ENCODE assay signal across 20 mouse cellular contexts in genomic region chr2:53301712-53302423, GRCm38 (mm10).
"Had no signal": no experiment of that assay in that cellular context is flagged by ENCODE, and none has a peak within 500 bp of the region (broad histone marks: within the 10 kb centered on the region; RNA-seq: fewer than 3 reads in every experiment).

No protein-coding gene starts in this region.

- H3K36me3 ChIP-seq: midbrain, embryonic 12.5 days; midbrain, embryonic 15.5 days; neural tube, embryonic 12.5 days; neural tube, embryonic 15.5 days; stomach, embryonic 15.5 days had no signal

- H3K4me3 ChIP-seq: left cerebral cortex, adult 2 months; midbrain, embryonic 12.5 days; midbrain, embryonic 15.5 days; neural tube, embryonic 12.5 days; neural tube, embryonic 15.5 days; stomach, embryonic 15.5 days had no signal

- H3K9me3 ChIP-seq: midbrain, embryonic 12.5 days; midbrain, embryonic 15.5 days; neural tube, embryonic 12.5 days; neural tube, embryonic 15.5 days; stomach, embryonic 15.5 days had no signal

- H3K4me2 ChIP-seq: liver, embryonic 11.5 days; midbrain, embryonic 12.5 days; midbrain, embryonic 15.5 days; neural tube, embryonic 12.5 days; neural tube, embryonic 15.5 days; stomach, embryonic 15.5 days had no signal

- H3K27me3 ChIP-seq: midbrain, embryonic 12.5 days; midbrain, embryonic 15.5 days; neural tube, embryonic 12.5 days; neural tube, embryonic 15.5 days; stomach, embryonic 15.5 days had no signal

- H3K4me1 ChIP-seq: midbrain, embryonic 12.5 days; midbrain, embryonic 15.5 days; neural tube, embryonic 12.5 days; neural tube, embryonic 15.5 days; stomach, embryonic 15.5 days had no signal

- ATAC-seq: inflammation-experienced regulatory T-cells, adult 6 months; intestine, embryonic 16.5 days; midbrain, embryonic 15.5 days had no signal

- DNase-seq: kidney, adult 18-20 months; kidney, adult 9 months; kidney, postnatal 25 days; layer of hippocampus, postnatal 36 days; lung, adult 2 months; right cerebral cortex, adult 18-20 months; right cerebral cortex, postnatal 14 days; right cerebral cortex, postnatal 4 days; thymus, postnatal 25 days had no signal

- H3K9ac ChIP-seq: liver, embryonic 14.5 days; midbrain, embryonic 12.5 days; midbrain, embryonic 15.5 days; neural tube, embryonic 12.5 days; neural tube, embryonic 15.5 days; stomach, embryonic 15.5 days had no signal

- H3K27ac ChIP-seq: left cerebral cortex, adult 2 months; liver, embryonic 14.5 days; macrophage; midbrain, embryonic 12.5 days; midbrain, embryonic 15.5 days; neural tube, embryonic 12.5 days; neural tube, embryonic 15.5 days; stomach, embryonic 15.5 days had no signal
